Mouse (Mus musculus) skeletal muscle tissue, adult 2 months (tissue): ENCODE data around the gene Trub2.

Source experiments
- DNase-seq: peaks from one replicate; pipeline ENCODE4 v3.0.0-alpha.2; 2012; ENCODE audit warnings: low read depth, low spot score

Gene Trub2

GRCm38 (mm10) chr2:29773323-29773722 lies 15.0 kb downstream of the Trub2 start:
- DNase-seq: no peak

- peak; percentile 36 for DNase-seq
Measured at GRCm38 (mm10) chr2:29771611-29772461, 16.5 kb downstream of the Trub2 start.

DNA sequence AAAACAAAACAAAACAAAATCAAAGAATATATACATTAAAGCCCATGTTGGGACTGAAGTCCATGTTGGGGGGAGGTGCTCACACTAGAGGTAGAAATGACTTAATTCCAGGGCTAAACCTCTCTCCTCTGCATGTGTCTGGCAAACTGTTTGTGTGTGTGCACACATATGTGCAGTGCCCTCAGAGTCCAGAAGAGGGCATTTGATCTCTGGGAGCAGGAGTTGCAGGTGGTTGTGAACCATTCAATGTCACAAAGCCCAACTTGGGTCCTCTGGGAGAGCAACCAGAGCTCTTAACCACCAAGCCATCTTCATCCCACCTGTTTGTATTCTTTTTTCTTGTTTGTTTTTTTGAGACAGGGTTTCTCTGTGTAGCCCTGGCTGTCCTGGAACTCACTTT lies 18.1 kb downstream of the Trub2 start:
- DNase-seq: no peak

- no peak for DNase-seq
Measured at GRCm38 (mm10) chr2:29768901-29769300, 19.4 kb downstream of the Trub2 start.

DNA sequence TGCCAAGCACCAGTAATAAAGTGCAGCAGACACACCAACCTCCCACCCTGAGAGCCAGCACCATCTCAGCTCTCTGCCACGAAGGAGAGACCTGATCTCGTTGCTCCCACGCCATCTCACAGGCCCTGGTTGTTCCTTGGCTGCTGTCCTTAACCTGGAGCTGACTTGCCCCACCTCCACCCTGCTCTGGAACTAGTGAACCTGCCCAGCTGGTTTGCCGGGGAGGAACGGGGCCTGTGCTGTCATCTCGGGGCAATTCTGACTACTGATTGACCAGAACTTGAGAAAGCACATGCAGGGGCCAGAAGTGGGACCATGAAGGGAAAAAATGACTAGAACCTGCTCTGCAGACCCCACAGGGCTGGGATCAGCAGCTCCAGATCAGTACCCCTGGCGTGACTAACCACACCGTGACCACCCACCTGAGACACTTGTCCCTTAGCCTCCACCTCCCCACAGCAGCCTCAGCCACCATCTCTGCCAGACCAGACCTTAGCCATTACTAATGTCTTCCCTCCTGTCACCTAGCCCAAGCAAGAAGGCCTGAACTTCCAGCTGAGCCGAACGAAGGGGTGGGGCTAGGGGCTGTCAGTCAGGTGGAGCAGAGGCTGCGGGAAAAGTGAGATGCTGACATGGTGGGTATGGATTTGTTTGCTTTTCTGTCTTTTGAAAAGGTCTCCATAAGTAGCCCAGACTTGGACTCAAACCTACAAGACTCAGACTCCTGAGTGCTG lies 20.2 kb downstream of the Trub2 start:
- no peak for DNase-seq

DNA sequence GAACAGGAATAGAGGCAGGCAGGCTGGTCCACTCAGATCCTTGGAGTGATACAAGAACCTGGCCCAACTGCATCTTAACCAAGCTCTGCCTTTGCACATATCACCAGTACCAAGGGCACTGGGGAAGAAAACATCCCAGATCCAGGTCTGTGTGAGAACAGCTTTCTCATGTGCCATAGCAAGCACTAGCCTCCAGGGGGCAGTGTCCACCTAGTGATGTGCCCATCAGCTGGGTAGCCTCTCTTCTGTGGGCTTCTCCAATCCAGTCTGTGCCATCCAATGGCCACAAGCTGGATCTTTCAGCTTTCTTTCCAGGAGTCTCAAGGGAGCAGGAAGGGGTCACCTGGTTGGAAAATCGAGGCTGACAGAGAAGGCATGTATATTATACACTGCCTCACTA lies 23.5 kb downstream of the Trub2 start:
- peak; percentile 38 for DNase-seq

- DNase-seq: no peak
Measured at GRCm38 (mm10) chr2:29755693-29756092, 32.6 kb downstream of the Trub2 start.

- DNase-seq: no peak
Measured at GRCm38 (mm10) chr2:29752397-29752796, 35.9 kb downstream of the Trub2 start.

DNA sequence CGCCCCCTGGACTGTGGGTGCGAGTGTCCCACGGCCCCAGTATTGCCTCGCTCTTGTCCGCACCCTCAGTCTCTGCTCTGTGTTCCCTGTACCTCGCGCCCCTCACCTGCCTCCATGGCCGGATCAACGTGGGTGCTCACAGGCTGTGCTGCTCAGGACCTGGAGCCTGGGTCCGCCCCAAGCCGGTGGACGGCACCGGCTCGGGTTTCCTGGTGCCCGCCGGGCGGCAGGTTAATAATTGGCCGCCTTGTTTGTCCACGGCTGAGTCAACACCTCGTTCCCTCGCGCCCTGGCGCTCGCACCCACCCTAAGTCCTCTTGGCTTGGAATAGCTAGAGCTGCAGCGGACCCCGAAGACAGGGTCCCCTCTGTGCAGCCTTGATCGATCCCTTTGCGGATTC lies 36.8 kb downstream of the Trub2 start, which contains the start of gene Gm13420:
Gene Gm13420, minus strand, starts transcription at position 189 of the 400 bp plus-strand sequence.
- no peak for DNase-seq

- no peak for DNase-seq
Measured at GRCm38 (mm10) chr2:29748499-29748898, 39.8 kb downstream of the Trub2 start.

DNA sequence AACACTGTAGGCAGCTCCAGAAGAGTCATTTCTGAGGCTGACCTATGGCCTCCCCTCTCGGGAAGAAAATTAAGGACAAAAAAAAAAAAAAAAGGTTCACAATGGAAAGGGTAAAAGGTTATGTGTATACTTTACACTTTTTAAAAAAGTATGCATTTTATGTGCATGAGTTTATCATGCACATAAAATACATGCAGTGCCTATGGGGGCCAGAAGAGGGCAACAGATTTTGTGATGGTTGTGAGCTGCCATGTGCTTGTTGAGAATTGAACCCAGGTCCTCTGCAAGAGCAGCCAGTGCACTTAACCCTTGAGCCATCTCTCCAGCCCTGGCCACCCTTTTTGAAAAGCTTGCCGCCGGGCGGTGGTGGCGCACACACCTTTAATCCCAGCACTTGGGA lies 40.5 kb downstream of the Trub2 start:
- no peak for DNase-seq

- no peak for DNase-seq
Measured at GRCm38 (mm10) chr2:29747188-29747782, 41.0 kb downstream of the Trub2 start.

- DNase-seq: no peak
Measured at GRCm38 (mm10) chr2:29744256-29744655, 44.0 kb downstream of the Trub2 start.

DNA sequence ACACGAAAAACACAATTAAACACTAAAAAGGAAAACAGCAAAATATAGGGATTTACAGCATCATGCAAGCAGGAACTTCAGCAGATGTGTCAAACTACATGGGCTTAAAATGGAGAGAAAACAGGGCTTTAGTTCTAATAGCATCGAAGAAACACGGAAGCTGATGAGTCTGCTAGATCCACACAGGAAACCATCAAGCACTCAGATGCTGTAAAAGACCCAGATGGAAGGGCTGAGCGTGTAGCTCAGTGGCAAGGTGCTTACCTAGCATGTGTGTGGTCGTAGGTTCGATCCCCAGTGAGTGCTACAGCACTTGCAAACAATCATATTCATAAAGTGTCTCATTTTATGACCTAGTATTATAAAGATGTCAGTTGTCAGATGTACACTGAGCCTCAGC lies 47.1 kb downstream of the Trub2 start:
- DNase-seq: no peak

- DNase-seq: peak; percentile 29
Measured at GRCm38 (mm10) chr2:29739368-29739767, 48.9 kb downstream of the Trub2 start.

GRCm38 (mm10) chr2:29738799-29739198 lies 49.5 kb downstream of the Trub2 start:
- DNase-seq: no peak

DNA sequence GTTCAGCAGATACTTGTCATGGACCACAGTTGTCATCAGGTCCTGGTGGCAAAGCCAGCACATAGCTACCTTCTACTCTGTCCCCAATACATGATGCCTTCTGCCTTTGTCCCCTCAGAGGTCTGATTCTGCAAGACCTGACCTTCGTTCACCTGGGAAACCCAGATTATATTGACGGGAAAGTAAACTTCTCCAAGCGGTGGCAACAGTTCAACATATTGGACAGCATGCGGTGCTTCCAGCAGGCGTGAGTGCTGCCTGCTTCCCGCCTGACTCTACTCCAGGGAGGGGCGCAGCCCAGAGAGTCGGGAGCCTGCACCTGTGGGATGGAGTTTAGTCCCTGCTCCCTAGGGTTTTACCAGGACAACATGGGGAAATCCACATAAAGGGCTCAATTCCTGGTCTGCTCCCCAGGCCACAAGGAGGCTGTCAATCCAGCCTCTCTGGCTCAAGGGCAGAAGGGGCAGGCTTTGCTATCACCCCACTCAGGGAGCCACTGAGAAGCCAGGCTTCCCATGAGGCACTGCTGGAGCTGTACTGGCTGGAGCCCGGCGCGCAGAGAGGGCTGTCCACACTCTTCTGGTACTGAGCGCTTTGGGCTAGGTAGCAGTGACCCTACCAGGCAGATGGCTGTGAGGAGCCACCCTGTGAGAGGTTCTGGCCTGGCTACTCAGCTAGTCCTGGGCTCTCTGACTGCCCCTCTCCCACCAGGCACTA lies 50.9 kb downstream of the Trub2 start:
- DNase-seq: no peak

GRCm38 (mm10) chr2:29735708-29736107 lies 52.6 kb downstream of the Trub2 start:
- no peak for DNase-seq

DNA sequence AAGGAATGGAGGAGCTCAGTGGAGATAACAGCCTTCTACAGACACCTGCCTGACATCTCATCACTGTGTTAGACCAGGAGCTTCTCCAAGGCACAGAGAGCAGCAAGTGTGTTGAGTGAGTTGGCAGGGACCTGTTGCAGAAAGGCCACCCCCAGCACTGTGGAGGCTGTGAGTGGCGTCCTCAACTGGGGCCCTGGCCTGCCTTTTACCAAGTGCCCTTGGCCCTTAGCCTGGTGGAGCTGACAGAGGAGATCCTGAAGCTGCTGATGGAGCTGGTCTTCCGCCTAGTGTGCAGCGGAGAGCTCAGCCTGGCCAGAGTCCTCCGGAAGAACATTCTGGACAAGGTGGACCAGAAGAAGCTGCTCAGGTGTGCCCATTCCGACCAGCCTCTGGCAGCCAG lies 55.0 kb downstream of the Trub2 start:
- DNase-seq: no peak

DNA sequence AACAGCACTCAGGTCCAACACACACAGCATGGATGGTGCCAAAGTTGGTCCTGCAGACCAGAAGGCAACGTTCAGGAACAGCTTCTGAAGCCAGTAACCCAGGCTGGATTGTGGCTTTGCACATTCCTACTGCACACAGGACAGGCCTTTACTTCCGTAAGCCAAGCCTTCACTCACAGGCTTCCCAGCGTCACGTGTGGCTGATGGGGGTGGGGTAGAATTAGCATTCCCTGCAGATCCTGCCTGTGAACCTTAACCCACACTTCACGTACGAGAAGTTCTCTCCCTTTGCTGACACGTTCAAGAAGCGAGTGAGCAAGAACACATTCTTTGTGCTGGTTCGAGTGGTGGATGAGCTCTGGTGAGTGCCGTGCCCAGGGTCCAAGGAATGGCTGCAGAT lies 55.7 kb downstream of the Trub2 start:
- no peak for DNase-seq

GRCm38 (mm10) chr2:29731545-29731944 lies 56.8 kb downstream of the Trub2 start:
- DNase-seq: peak; percentile 63

- DNase-seq: no peak
Measured at GRCm38 (mm10) chr2:29729500-29729899, 58.8 kb downstream of the Trub2 start.
